Mouse (Mus musculus) intestine, embryonic 16.5 days (tissue): Measurements from ENCODE around the gene Ppfia3. TPM values are rescaled to one million over a fixed set of nuclear protein-coding genes. Genes with fewer than 3 reads are reported as not detected.

Source experiments
- ATAC-seq: fragments of 200-750 bp; cut with Nextera tagmentation; 2 replicates; pipeline ENCODE4 v1.8.0; 2017; ENCODE audit warnings: moderate TSS enrichment, moderate library complexity
- H3K27ac ChIP-seq: fragments of 300-500 bp; sonication (generic); 2 replicates; pipeline ENCODE4 v1.5.1; 2014; ENCODE audit warnings: mild to moderate bottlenecking, low read length
- H3K27me3 ChIP-seq: fragments of 300-500 bp; sonication (generic); replicated peaks from 2 replicates; pipeline ENCODE4 v1.6.1; 2014; ENCODE audit warnings: low read length, control low read depth, mixed read lengths; ENCODE audit not compliant: control insufficient read depth, insufficient read depth
- H3K36me3 ChIP-seq: fragments of 300-500 bp; sonication (generic); 2 replicates; pipeline ENCODE4 v1.6.1; 2014; ENCODE audit warnings: low read length, control low read depth; ENCODE audit not compliant: control insufficient read depth, insufficient read depth
- H3K4me1 ChIP-seq: fragments of 300-500 bp; sonication (generic); 2 replicates; pipeline ENCODE4 v1.6.1; 2014; ENCODE audit warnings: low read length, control low read depth, mixed read lengths; ENCODE audit not compliant: control insufficient read depth, insufficient read depth
- H3K4me2 ChIP-seq: fragments of 300-500 bp; sonication (generic); 2 replicates; pipeline ENCODE4 v1.6.1; 2014; ENCODE audit warnings: low read depth, low read length, control low read depth
- H3K4me3 ChIP-seq: fragments of 300-500 bp; sonication (generic); 2 replicates; pipeline ENCODE4 v1.5.1; 2014; ENCODE audit warnings: mild to moderate bottlenecking, low read length
- H3K9ac ChIP-seq: fragments of 300-500 bp; sonication (generic); 2 replicates; pipeline ENCODE4 v1.6.1; 2014; ENCODE audit warnings: low read depth, low read length
- H3K9me3 ChIP-seq: fragments of 300-500 bp; sonication (generic); 2 replicates; pipeline ENCODE4 v1.6.1; 2016; ENCODE audit warnings: low read length, control low read depth; ENCODE audit not compliant: control insufficient read depth
- WGBS: fragments of 180-500 bp; shearing (Covaris S2); extraction: QIAGEN DNeasy Blood & Tissue Kit; methylation state at CpG from one replicate; pipeline ENCODE4 v1.1.7; 2014; 5-methylcytosine and 5-hydroxymethylcytosine counted together
- polyA plus RNA-seq: library from polyadenylated mRNA; unstranded; fragments of >200 nt; fragmentation: Nextera tagmentation; extraction: Ambion mirVana; gene quantifications from 2 replicates; pipeline ENCODE4 v1.2.1, GENCODE M21; 2015

The Ppfia3 gene
- polyA plus RNA-seq, 1 experiment from 2014 or later: 10.3 TPM

DNA sequence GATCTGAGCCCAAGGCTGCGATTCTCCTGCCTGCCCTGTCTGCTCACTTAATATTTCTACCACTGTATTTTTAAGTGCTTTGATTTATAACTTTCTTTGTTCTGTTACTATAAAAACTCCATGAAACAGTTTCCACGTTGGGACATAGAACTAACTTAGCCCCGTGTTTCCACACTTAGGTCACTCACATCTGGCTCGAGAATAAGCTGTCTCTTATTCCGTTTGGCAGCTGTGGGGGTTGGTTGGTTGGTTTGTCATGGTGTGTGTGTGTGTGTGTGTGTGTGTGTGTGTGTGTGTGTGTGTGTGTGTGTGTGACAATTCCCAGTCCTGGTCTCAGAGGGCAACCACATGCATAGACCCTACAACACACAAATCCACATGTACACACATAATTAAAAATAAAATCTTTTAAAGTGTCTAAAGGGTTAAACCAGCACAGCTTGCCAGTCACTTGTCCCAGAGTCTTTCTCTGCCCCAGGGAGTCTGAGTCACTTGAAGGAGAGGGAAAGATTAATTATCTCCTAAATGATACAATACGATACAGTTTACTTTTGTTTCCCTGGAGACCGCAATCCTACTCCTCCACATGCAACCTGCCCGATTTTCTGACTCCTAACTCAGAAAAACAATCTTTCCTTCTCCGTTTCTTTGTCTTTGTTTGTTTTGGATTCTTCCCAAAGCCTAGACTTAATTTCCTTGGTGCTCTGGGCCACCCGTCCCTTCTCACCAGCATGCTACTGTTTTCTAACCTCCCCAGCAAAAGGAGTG, 53.9 kb downstream of the Ppfia3 start:
- Histone ChIP-seq H3K4me2 (no peak overlapping the region), H3K27ac (peak overlapping the region; percentile 58), H3K27me3 (no peaks in the 10 kb centered on the region), H3K4me3 (no peak overlapping the region), H3K4me1 (peaks cover 10% of the 10 kb centered on the region; the same call in 1 of the 2 replicates), H3K9me3 (no peaks in the 10 kb centered on the region), H3K9ac (0 out of 2 replicates have a peak overlapping the region, but pooled peaks have one; percentile 11), H3K36me3 (peaks cover 3% of the 10 kb centered on the region; the same call in 1 of the 2 replicates)
- no peak for ATAC-seq
- WGBS: 20% methylated on average over 10 of the region's 10 CpGs

DNA sequence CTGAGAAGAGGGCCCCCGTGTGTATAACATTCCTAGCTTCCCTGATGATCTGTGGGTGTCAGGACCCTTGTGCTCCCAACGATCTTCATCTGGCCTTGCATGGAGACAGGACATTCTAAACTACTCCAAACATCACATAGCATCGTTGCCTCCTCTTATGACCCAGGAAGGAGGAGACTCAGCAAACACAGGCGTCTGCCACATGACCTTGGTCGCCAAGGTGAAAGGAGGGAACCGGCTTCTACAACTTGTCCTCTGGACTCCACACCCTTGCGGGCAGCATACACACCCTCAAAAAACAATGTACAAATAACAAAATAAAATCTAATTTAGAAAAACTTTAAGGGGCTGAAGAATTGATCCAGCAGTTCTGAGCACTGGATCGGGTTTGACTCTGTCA, 54.8 kb downstream of the Ppfia3 start:
- peaks cover 10% of the 10 kb centered on the region; the same call in 1 of the 2 replicates for H3K4me1 ChIP-seq
- peaks cover 6% of the 10 kb centered on the region; the same call in 1 of the 2 replicates for H3K36me3 ChIP-seq
- ATAC-seq: no peak
- no peaks in the 10 kb centered on the region for H3K9me3 ChIP-seq
- no peak overlapping the region for H3K9ac ChIP-seq
- no peak overlapping the region for H3K4me2 ChIP-seq
- H3K27ac ChIP-seq: 0 out of 2 replicates have a peak overlapping the region, but pooled peaks have one; percentile 7
- WGBS: 24% methylated on average over 8 of the region's 8 CpGs
- no peaks in the 10 kb centered on the region for H3K27me3 ChIP-seq
- H3K4me3 ChIP-seq: no peak overlapping the region

DNA sequence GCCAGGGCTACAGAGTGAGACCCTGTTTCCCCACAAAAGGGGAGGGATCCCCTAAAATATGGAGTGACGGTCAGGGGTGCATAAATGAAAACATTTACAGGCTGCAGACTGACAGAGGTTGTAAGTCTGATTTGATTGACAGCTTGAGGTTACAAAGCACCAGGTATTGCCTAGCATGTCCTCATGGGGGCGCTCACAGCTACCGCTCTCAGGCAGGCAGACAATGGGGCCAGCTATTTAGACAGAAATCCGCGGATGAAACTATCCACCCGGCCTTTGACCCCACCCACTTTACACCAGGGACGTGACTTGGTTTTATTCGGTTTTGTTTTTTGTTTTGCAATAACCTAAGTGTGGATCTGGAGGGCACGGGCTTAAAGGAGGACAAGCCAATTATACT, 57.4 kb downstream of the Ppfia3 start:
- ATAC-seq: no peak
- H3K4me2 ChIP-seq: no peak overlapping the region
- H3K4me1 ChIP-seq: peaks cover 16% of the 10 kb centered on the region
- H3K27ac ChIP-seq: no peak overlapping the region
- no peaks in the 10 kb centered on the region for H3K27me3 ChIP-seq
- H3K4me3 ChIP-seq: no peak overlapping the region
- no peaks in the 10 kb centered on the region for H3K9me3 ChIP-seq
- H3K9ac ChIP-seq: no peak overlapping the region
- peaks cover 6% of the 10 kb centered on the region; the same call in 1 of the 2 replicates for H3K36me3 ChIP-seq
- 14% methylated on average over 9 of the region's 9 CpGs for WGBS

DNA sequence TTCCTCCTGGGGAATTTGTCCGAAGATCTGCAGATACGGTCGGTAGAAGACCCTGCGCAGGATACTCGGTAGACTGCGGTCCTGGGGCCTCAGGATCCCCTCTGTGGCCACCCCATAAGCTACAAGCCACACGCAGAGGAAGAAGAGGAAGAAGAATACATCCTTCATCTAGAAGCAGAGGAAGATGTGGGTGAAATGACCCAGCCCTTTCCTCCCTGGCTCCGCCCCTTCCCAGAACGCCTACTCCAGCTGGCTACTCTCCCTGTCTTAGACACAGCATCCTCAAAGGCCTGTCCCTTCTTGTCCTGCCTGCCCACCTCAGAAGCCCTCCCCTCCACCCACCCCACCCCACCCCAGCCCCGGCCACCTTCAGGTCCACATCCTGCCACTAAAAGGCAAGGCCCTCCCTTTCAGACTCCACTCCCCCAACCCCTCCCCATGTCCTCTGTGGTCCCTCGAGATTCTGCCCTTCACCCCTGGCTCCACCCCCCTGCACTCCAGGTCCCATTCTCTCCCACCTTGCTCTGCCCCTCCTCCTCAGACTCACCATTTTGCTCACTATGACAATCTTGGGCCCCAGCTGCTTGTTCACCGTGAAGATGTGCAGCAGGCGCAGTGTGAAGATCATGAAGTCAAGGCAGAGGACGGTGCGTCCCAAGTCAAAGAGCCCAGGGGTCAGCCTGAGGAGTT, 58.1 kb downstream of the Ppfia3 start:
- Histone ChIP-seq H3K27me3 (no peaks in the 10 kb centered on the region), H3K36me3 (peaks cover 6% of the 10 kb centered on the region; the same call in 1 of the 2 replicates), H3K9me3 (no peaks in the 10 kb centered on the region), H3K9ac (no peak overlapping the region), H3K4me1 (peaks cover 13% of the 10 kb centered on the region), H3K4me3 (no peak overlapping the region), H3K4me2 (no peak overlapping the region), H3K27ac (no peak overlapping the region)
- WGBS: 68% methylated on average over 15 of the region's 15 CpGs
- ATAC-seq: no peak

DNA sequence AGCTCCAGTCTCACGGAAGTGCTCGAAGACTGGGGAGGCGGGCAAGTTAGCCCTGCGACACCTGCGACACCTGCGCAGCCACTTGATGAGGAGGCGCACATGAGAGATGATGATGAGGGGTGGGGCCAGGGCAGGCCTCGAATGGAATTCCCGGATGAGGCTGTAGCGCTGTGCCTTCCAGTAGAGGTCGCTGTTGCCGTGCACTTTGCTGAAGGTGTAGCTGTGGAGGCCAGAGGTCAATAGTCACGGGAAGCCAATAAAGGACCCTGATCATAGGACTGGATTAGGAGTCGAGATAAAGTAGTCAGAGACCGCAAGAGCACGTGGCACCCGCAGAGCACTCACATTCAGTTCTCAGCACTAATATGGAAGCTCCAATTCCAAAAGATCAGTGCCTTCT, 61.5 kb downstream of the Ppfia3 start:
- 0 out of 2 replicates have a peak overlapping the region, but pooled peaks have one; percentile 2 for H3K27ac ChIP-seq
- H3K9ac ChIP-seq: peak overlapping the region; percentile 45
- H3K9me3 ChIP-seq: no peaks in the 10 kb centered on the region
- peaks cover 9% of the 10 kb centered on the region for H3K4me1 ChIP-seq
- 9% methylated on average over 17 of the region's 17 CpGs for WGBS
- H3K4me3 ChIP-seq: no peak overlapping the region
- H3K27me3 ChIP-seq: no peaks in the 10 kb centered on the region
- ATAC-seq: peak; percentile 83
- H3K36me3 ChIP-seq: peaks cover 6% of the 10 kb centered on the region; the same call in 1 of the 2 replicates
- peak overlapping the region; percentile 32 for H3K4me2 ChIP-seq

DNA sequence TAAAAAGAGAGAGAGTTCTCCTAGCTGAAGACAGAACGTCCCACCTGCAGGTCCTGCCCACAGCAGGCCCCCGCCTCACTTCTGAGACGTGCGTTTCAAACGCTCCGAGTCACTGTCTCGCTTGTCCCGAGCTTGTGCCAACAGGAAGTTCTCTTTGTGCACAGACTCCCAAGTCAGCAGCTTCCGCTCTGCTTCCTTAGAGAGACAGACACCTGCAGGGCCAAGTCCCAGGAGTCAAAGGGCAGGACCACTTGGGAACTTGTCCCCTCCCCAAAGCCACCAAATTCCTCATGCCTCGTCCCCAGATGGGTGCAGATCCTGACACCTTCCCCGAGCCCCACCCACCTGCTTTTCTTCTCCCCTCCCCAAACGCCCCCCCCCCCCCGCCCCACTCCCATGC, 62.0 kb downstream of the Ppfia3 start:
- Histone ChIP-seq H3K27me3 (no peaks in the 10 kb centered on the region), H3K4me1 (peaks cover 9% of the 10 kb centered on the region), H3K4me2 (peak overlapping the region; percentile 32), H3K27ac (peak overlapping the region; percentile 9; the same call in 1 of the 2 replicates), H3K36me3 (peaks cover 6% of the 10 kb centered on the region; the same call in 1 of the 2 replicates), H3K9me3 (no peaks in the 10 kb centered on the region), H3K9ac (peak overlapping the region; percentile 45), H3K4me3 (no peak overlapping the region)
- WGBS: 25% methylated on average over 13 of the region's 13 CpGs
- peak; percentile 18 for ATAC-seq

DNA sequence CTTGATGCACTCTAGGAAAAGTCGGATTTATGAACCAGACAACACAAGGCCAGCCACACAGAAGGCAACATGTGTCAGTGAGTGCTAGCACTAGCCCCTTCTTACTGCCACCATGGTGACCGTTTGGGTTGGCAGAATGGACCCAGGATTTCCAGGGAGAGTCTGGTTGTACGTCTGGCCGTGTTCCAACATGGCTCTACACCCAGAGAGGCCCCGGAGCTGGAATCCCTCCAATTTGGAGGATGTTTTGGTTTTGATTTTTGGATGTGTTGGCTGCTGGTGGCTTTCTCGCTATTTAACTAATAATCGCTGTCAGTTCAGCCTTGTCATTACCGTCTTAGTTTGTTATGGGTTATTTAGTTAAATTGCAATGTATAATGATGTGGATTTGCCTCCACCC, 64.2 kb downstream of the Ppfia3 start:
- H3K36me3 ChIP-seq: 0 out of 2 replicates have a peak, but pooled peaks cover under 1% of the 10 kb centered on the region
- H3K27ac ChIP-seq: no peak overlapping the region
- no peaks in the 10 kb centered on the region for H3K9me3 ChIP-seq
- H3K27me3 ChIP-seq: no peaks in the 10 kb centered on the region
- no peak overlapping the region for H3K9ac ChIP-seq
- H3K4me1 ChIP-seq: peaks cover 9% of the 10 kb centered on the region
- 63% methylated on average over 8 of the region's 8 CpGs for whole genome bisulfite sequencing
- ATAC-seq: no peak
- H3K4me2 ChIP-seq: no peak overlapping the region
- H3K4me3 ChIP-seq: no peak overlapping the region

DNA sequence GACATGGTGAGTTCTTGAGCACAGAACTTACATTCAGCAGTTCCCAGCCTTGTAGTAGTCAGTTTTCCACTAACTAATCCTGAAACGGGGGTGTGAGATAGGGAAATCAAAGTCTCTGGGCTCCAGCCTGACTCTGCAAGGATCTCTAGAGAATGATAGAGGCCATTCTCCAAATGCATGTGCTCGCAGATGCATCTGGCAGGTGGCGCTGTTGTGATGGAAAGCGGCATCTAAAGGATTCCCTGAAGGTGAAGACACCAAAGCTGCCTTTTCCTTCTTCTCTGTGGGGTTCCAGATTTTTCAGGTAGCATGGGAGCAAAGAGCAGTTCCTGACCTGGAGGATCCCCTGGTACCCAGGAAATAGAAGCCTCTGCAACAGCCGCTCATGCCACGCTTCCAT, 66.5 kb downstream of the Ppfia3 start:
- Histone ChIP-seq H3K9ac (no peak overlapping the region), H3K27me3 (no peaks in the 10 kb centered on the region), H3K36me3 (no peaks in the 10 kb centered on the region), H3K27ac (no peak overlapping the region), H3K4me1 (peaks cover 9% of the 10 kb centered on the region), H3K4me3 (no peak overlapping the region), H3K9me3 (no peaks in the 10 kb centered on the region), H3K4me2 (no peak overlapping the region)
- 17% methylated on average over 6 of the region's 6 CpGs for WGBS
- peak; percentile 27; the same call in 1 of the 2 replicates for ATAC-seq

DNA sequence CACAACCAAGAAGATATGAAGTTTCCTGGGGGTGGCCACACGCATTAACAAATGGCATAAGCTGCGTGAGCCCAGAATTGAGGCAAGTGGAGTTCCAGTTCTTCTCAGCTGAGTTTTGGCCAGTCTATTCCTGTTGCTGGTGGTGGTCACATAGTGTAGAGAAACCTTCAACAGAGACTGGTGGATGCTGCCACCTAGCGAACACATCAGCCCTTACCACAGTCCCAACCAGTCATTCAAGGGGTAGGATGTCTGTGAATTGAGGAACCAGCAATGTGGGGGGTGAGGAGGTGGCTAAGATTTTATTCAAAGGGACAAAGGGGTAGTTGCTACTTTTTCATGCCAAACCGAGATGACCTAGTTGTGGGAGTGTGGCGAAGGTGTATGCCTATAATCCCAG, 67.1 kb downstream of the Ppfia3 start:
- Histone ChIP-seq H3K36me3 (no peaks in the 10 kb centered on the region), H3K9me3 (no peaks in the 10 kb centered on the region), H3K27me3 (no peaks in the 10 kb centered on the region), H3K9ac (no peak overlapping the region), H3K4me2 (no peak overlapping the region), H3K4me1 (peaks cover 4% of the 10 kb centered on the region), H3K4me3 (no peak overlapping the region), H3K27ac (no peak overlapping the region)
- ATAC-seq: peak; percentile 77
- WGBS: 11% methylated on average over 5 of the region's 5 CpGs
